Mouse (Mus musculus) cerebellum, adult 2 months (tissue): ENCODE measurements around the gene Dnlz.

Experiments
- CTCF ChIP-seq: fragments of 200-500 bp; IDR thresholded peaks from 2 replicates; pipeline ENCODE4 v1.5.1; 2011; ENCODE audit warnings: low read depth, mild to moderate bottlenecking, control low read depth, low read length, moderate library complexity, borderline replicate concordance; ENCODE audit not compliant: insufficient read depth
- POLR2A ChIP-seq: fragments of 200-500 bp; IDR thresholded peaks from 2 replicates; pipeline ENCODE4 v1.6.1; 2011; ENCODE audit warnings: low read length, control low read depth, borderline replicate concordance; ENCODE audit not compliant: insufficient read depth

- TF ChIP-seq CTCF (no peak), POLR2A (no peak)
Observed at GRCm38 (mm10) chr2:26342609-26343490, 9.1 kb downstream of the Dnlz start.
